Mouse (Mus musculus): ENCODE measurements around the gene Ktn1. TPM values are rescaled to one million over a fixed set of nuclear protein-coding genes. Genes with fewer than 3 reads are reported as not detected.

The Ktn1 gene
- polyA plus RNA-seq, 1 experiment = 78.3 TPM

- Histone ChIP-seq H3K4me3 (ENCODE audit: insufficient read depth, low read length) (no peak overlapping the region), H3K4me1 (ENCODE audit: control insufficient read depth, insufficient read depth, low read length) (peaks cover 4% of the 10 kb centered on the region), H3K27ac (ENCODE audit: insufficient read depth, low read length) (no peak overlapping the region; the same call in 1 of the 2 replicates)
- TF ChIP-seq CTCF (IDR thresholded peaks at IDR 0.05; ENCODE audit: borderline replicate concordance, insufficient read depth, low read length) (no peak), POLR2A (IDR thresholded peaks at IDR 0.05; ENCODE audit: low read depth, low read length) (no peak)
Observed at GRCm38 (mm10) chr14:47747536-47747935, 99.3 kb downstream of the Ktn1 start.

- H3K4me1 ChIP-seq (ENCODE audit: control insufficient read depth, insufficient read depth, low read length) = peaks cover 6% of the 10 kb centered on the region
- no peak overlapping the region for H3K4me3 ChIP-seq (ENCODE audit: insufficient read depth, low read length)
- no peak overlapping the region for H3K27ac ChIP-seq (ENCODE audit: insufficient read depth, low read length)
- TF ChIP-seq CTCF (IDR thresholded peaks at IDR 0.05; ENCODE audit: borderline replicate concordance, insufficient read depth, low read length) (no peak), POLR2A (IDR thresholded peaks at IDR 0.05; ENCODE audit: low read depth, low read length) (no peak)
Observed at GRCm38 (mm10) chr14:47748714-47749113, 100.5 kb downstream of the Ktn1 start.

- Histone ChIP-seq H3K4me3 (ENCODE audit: insufficient read depth, low read length) (no peak overlapping the region), H3K27ac (ENCODE audit: insufficient read depth, low read length) (peak overlapping the region; percentile 87), H3K4me1 (ENCODE audit: control insufficient read depth, insufficient read depth, low read length) (peaks cover 12% of the 10 kb centered on the region)
- TF ChIP-seq CTCF (IDR thresholded peaks at IDR 0.05; ENCODE audit: borderline replicate concordance, insufficient read depth, low read length) (no peak), POLR2A (IDR thresholded peaks at IDR 0.05; ENCODE audit: low read depth, low read length) (no peak)
Observed at GRCm38 (mm10) chr14:47751422-47752205, 103.4 kb downstream of the Ktn1 start.

GRCm38 (mm10) chr14:47753561-47753960, 105.3 kb downstream of the Ktn1 start:
- H3K4me1 ChIP-seq (ENCODE audit: control insufficient read depth, insufficient read depth, low read length) = peaks cover 12% of the 10 kb centered on the region
- TF ChIP-seq POLR2A (IDR thresholded peaks at IDR 0.05; ENCODE audit: low read depth, low read length) = no peak
- H3K27ac ChIP-seq (ENCODE audit: insufficient read depth, low read length) = peak overlapping the region; percentile 86

GRCm38 (mm10) chr14:47754253-47754897, 106.1 kb downstream of the Ktn1 start:
- Histone ChIP-seq H3K4me3 (ENCODE audit: insufficient read depth, low read length) (no peak overlapping the region), H3K27ac (ENCODE audit: insufficient read depth, low read length) (peak overlapping the region; percentile 86), H3K4me1 (ENCODE audit: control insufficient read depth, insufficient read depth, low read length) (peaks cover 12% of the 10 kb centered on the region)
- TF ChIP-seq CTCF (IDR thresholded peaks at IDR 0.05; ENCODE audit: borderline replicate concordance, insufficient read depth, low read length) (no peak), POLR2A (IDR thresholded peaks at IDR 0.05; ENCODE audit: low read depth, low read length) (no peak)

More at GRCm38 (mm10) chr14:47753561-47753960, 105.3 kb downstream of the Ktn1 start:
- no peak overlapping the region for H3K4me3 ChIP-seq (ENCODE audit: insufficient read depth, low read length)

GRCm38 (mm10) chr14:47756411-47757065, 108.3 kb downstream of the Ktn1 start:
- TF ChIP-seq POLR2A (IDR thresholded peaks at IDR 0.05; ENCODE audit: low read depth, low read length) (no peak), CTCF (IDR thresholded peaks at IDR 0.05; ENCODE audit: borderline replicate concordance, insufficient read depth, low read length) (no peak)
- Histone ChIP-seq H3K27ac (ENCODE audit: insufficient read depth, low read length) (peak overlapping the region; percentile 51; the same call in 1 of the 2 replicates), H3K4me3 (ENCODE audit: insufficient read depth, low read length) (no peak overlapping the region), H3K4me1 (ENCODE audit: control insufficient read depth, insufficient read depth, low read length) (peaks cover 12% of the 10 kb centered on the region)

- TF ChIP-seq POLR2A (IDR thresholded peaks at IDR 0.05; ENCODE audit: low read depth, low read length) = no peak
- no peak for TF ChIP-seq CTCF (IDR thresholded peaks at IDR 0.05; ENCODE audit: borderline replicate concordance, insufficient read depth, low read length)
- no peak overlapping the region for H3K27ac ChIP-seq (ENCODE audit: insufficient read depth, low read length)
Observed at GRCm38 (mm10) chr14:47765192-47765591, 116.9 kb downstream of the Ktn1 start.

GRCm38 (mm10) chr14:47765796-47766195, 117.5 kb downstream of the Ktn1 start:
- H3K27ac ChIP-seq (ENCODE audit: insufficient read depth, low read length) = no peak overlapping the region
- TF ChIP-seq CTCF (IDR thresholded peaks at IDR 0.05; ENCODE audit: borderline replicate concordance, insufficient read depth, low read length) (no peak), POLR2A (IDR thresholded peaks at IDR 0.05; ENCODE audit: low read depth, low read length) (no peak)

More at GRCm38 (mm10) chr14:47765192-47765591, 116.9 kb downstream of the Ktn1 start:
- Histone ChIP-seq H3K4me3 (ENCODE audit: insufficient read depth, low read length) (no peak overlapping the region), H3K4me1 (ENCODE audit: control insufficient read depth, insufficient read depth, low read length) (no peaks in the 10 kb centered on the region)

GRCm38 (mm10) chr14:47766373-47766772, 118.1 kb downstream of the Ktn1 start:
- peaks cover 2% of the 10 kb centered on the region; the same call in 1 of the 2 replicates for H3K4me1 ChIP-seq (ENCODE audit: control insufficient read depth, insufficient read depth, low read length)
- H3K4me3 ChIP-seq (ENCODE audit: insufficient read depth, low read length) = no peak overlapping the region
- TF ChIP-seq POLR2A (IDR thresholded peaks at IDR 0.05; ENCODE audit: low read depth, low read length) (no peak), CTCF (IDR thresholded peaks at IDR 0.05; ENCODE audit: borderline replicate concordance, insufficient read depth, low read length) (no peak)
- no peak overlapping the region for H3K27ac ChIP-seq (ENCODE audit: insufficient read depth, low read length)

More at GRCm38 (mm10) chr14:47765796-47766195, 117.5 kb downstream of the Ktn1 start:
- no peak overlapping the region for H3K4me3 ChIP-seq (ENCODE audit: insufficient read depth, low read length)
- H3K4me1 ChIP-seq (ENCODE audit: control insufficient read depth, insufficient read depth, low read length) = peaks cover 1% of the 10 kb centered on the region; the same call in 1 of the 2 replicates

Measured in embryonic fibroblast, embryonic 13.5 days (primary cell).